Mouse (Mus musculus): ENCODE measurements at regions not wholly inside any gene's neighbourhood (a gene's known extent, or its start where the extent isn't known, plus 50 kb on each side); places are given as distances from the start of the nearest gene placed in this dataset.

DNA sequence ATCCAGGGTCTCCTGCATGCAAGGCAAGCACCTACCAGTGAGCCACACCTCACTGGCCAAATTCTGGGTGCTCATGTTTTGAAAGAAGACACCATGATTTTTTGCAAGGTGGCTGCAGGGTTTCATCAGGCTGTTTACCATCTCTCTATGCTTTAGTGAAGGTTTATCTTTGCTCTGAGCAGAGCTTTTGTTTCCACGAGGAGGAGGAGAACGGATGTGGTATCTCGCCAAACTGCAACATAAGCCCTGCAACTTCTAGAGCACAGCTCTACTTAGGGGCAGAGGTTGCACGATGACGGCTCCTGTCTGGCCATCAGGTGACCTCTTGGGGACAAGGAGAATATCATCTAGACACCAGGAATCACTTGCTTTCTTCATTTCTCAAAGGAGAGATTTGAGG lies 131.8 kb upstream of the Plxnc1 start:
- Histone ChIP-seq H3K4me3 (no peak overlapping the region), H3K4me1 (peaks cover 19% of the 10 kb centered on the region), H3K27me3 (ENCODE audit: insufficient read depth, poor library complexity, severe bottlenecking) (no peaks in the 10 kb centered on the region), H3K27ac (no peak overlapping the region), H3K36me3 (no peaks in the 10 kb centered on the region), H3K9me3 (no peaks in the 10 kb centered on the region)
- 61% methylated on average over 5 of the region's 5 CpGs for WGBS
- no peak for DNase-seq (ENCODE audit: low spot score)

DNA sequence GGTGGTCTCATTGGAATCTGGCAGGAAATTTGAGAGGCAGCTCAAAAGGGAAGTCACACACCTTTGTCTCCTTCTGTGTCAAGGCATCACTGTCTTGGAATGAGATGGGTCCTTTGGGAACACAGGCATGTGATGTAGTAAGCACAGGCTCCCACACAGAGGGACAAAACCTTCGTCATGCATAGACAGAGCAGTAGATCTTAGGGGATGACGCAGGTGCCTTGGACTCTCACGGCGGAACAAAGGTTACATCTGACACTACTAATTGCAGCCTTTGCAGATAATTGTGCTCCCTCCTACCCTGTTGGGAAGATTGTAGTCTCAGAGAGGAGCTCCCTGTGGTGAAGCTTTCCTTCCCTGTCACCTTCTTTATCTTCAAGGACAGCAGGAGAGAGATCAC lies 131.3 kb upstream of the Plxnc1 start:
- Histone ChIP-seq H3K27ac (no peak overlapping the region; the same call in 1 of the 2 replicates), H3K4me1 (peaks cover 19% of the 10 kb centered on the region), H3K9me3 (no peaks in the 10 kb centered on the region), H3K36me3 (no peaks in the 10 kb centered on the region), H3K27me3 (ENCODE audit: insufficient read depth, poor library complexity, severe bottlenecking) (no peaks in the 10 kb centered on the region), H3K4me3 (no peak overlapping the region)
- DNase-seq (ENCODE audit: low spot score) = no peak
- WGBS = 56% methylated on average over 4 of the region's 4 CpGs

DNA sequence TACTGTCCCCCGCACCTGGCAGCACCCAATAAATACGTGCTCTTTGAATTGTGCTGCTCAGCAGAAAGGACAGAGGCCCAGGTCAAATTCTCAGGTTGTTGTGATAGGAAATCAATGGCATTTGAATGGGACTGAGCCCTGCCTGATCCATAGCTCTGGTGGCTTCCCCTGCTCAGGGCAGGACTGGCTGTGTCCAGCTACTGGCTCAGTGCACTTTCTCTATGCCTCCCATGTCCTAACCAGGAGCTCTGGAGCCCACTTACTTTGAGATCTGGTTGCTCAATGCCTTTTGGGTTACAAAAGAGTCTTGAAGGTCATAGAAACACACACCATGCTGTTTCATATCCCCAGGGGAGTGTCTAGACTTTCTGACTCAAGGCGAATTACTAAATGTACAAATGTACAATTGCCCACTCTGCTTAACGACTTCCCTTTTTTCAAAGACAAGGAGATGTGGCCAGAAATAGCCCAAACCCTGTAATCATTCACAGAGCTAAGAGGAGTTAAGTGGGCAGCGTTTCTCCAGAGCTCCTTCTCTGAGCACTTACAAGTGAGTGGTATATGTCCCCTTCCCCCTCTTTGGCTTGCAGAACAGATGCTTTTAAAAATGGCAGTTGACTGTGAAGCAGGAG lies 130.4 kb upstream of the Plxnc1 start:
- no peak for DNase-seq (ENCODE audit: low spot score)
- Histone ChIP-seq H3K27me3 (ENCODE audit: insufficient read depth, poor library complexity, severe bottlenecking) (no peaks in the 10 kb centered on the region), H3K27ac (peak overlapping the region; percentile 54; the same call in 1 of the 2 replicates), H3K4me1 (peaks cover 19% of the 10 kb centered on the region), H3K36me3 (no peaks in the 10 kb centered on the region), H3K9me3 (no peaks in the 10 kb centered on the region), H3K4me3 (no peak overlapping the region)
- 44% methylated on average over 5 of the region's 5 CpGs for WGBS

DNA sequence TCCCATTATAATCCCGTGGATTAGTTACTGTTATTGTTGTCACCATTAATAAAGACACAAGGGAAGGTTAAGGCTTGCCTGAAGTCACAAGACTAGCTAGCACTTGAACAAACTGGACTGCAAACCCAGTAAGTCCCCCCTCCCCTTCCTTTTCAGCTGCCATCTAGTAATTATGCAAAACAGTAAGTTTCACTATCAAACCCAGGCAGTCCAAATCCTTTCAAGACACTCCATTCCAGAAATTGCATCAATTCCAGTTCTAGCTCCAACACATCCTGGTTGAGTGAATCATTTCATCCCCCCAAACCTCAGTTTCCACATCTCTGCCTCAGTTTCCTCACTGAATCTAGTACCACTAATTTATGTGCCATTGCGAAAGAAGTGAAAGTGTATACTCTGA lies 129.7 kb upstream of the Plxnc1 start:
- no peak for DNase-seq (ENCODE audit: low spot score)
- Histone ChIP-seq H3K27me3 (ENCODE audit: insufficient read depth, poor library complexity, severe bottlenecking) (no peaks in the 10 kb centered on the region), H3K4me1 (peaks cover 19% of the 10 kb centered on the region), H3K9me3 (no peaks in the 10 kb centered on the region), H3K36me3 (no peaks in the 10 kb centered on the region), H3K27ac (no peak overlapping the region), H3K4me3 (no peak overlapping the region)
- WGBS = 83% methylated on average over 2 of the region's 2 CpGs

DNA sequence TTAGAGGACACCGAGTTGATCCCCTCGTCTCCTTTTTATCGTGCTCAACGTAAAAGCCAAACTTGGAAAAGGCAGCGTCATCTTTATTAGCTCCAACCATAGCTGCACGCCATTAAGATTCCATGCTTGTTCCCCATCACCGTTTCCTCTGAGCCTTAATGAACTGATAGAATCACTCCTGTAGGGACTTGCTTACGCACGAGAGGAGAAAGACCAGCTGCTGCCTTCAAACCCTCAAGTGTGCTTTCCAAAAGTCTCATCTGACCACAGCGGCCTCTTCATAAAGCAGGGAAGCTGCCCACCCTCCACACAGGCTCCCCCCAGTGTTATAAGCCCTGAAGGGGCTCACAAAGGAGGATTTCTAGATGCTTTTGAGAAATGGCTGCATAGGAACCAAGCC lies 123.3 kb upstream of the Plxnc1 start:
- no peak overlapping the region for H3K4me3 ChIP-seq
- H3K4me1 ChIP-seq = no peaks in the 10 kb centered on the region
- no peaks in the 10 kb centered on the region for H3K27me3 ChIP-seq (ENCODE audit: insufficient read depth, poor library complexity, severe bottlenecking)
- 81% methylated on average over 10 of the region's 10 CpGs for WGBS
- no peaks in the 10 kb centered on the region for H3K9me3 ChIP-seq
- no peak overlapping the region for H3K27ac ChIP-seq
- DNase-seq (ENCODE audit: low spot score) = no peak
- H3K36me3 ChIP-seq = no peaks in the 10 kb centered on the region

DNA sequence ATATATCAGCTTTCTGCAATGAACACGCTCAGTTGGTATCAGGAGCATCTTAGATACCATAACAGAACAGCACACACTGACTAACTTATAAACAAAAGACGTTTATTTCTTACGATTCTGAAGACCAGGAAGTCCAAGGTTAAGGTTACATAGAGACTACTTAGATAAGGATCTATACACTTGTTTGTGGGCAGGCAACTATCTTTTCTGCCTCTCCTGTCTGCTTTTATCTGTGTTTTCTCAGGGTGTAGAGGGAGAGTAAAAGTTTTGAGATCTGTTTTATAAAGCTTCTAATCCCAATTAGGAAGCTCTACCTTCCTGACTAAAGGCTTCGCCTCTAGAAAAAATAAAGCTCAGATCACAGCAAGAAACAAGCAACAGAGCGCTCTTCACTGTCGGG lies 122.1 kb upstream of the Plxnc1 start:
- H3K9me3 ChIP-seq = no peaks in the 10 kb centered on the region
- 61% methylated on average over 6 of the region's 6 CpGs for WGBS
- DNase-seq (ENCODE audit: low spot score) = no peak

DNA sequence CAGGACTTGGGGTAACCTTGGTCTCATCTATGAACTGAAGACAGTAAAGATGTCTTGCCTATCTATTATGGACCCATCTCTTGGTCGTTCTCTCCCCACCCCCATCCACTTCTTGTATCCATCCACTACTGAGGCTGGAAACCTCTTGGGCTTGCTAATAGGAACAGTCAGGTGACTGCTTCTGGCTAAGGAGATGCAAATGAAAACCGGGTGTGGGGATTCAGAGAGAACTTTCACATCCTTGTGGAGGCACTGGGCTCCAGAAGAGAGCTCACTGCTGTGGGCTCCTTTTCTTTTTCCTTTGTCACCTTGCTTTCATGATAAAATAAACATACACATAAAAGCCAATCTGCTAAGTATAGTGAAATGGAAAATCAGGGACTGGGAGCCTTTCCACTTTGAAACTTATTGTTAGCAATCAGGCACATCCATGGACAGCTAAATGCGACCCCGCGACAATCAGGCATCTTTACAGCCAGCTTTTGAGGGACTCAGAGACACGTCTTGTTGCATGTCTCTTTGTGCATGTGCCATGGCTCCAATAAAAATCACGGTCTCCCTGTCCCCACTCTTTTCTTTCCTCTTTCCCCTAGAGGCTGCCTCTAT lies 115.0 kb upstream of the Plxnc1 start:
- no peak overlapping the region for H3K4me3 ChIP-seq
- DNase-seq (ENCODE audit: low spot score) = no peak
- no peaks in the 10 kb centered on the region for H3K4me1 ChIP-seq
- H3K27ac ChIP-seq = no peak overlapping the region
- H3K27me3 ChIP-seq (ENCODE audit: insufficient read depth, poor library complexity, severe bottlenecking) = no peaks in the 10 kb centered on the region
- WGBS = 66% methylated on average over 7 of the region's 7 CpGs
- no peaks in the 10 kb centered on the region for H3K36me3 ChIP-seq
- no peaks in the 10 kb centered on the region for H3K9me3 ChIP-seq

More for the DNA sequence above, 122.1 kb upstream of the Plxnc1 start:
- no peaks in the 10 kb centered on the region for H3K4me1 ChIP-seq
- H3K27ac ChIP-seq = no peak overlapping the region
- no peaks in the 10 kb centered on the region for H3K27me3 ChIP-seq (ENCODE audit: insufficient read depth, poor library complexity, severe bottlenecking)
- no peak overlapping the region for H3K4me3 ChIP-seq
- H3K36me3 ChIP-seq = no peaks in the 10 kb centered on the region

DNA sequence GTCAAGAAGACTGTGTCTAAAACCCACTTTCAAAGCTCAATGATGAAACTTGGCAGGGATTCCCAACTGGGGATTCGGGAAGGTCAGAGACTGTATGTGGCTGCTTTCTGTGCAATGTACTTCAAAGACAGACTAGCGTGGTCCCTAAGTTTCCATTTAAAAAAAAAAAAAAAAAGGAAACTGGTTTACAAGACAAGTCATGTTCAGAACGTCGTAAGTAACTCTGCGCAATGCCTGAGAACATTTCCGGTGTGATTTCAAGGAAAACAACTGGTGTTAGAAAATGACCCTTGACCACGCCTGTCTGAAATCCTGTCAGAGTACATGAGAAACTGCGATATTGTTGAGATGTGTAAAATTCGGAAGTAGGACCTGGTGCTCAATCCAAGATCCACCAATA lies 114.4 kb upstream of the Plxnc1 start:
- Histone ChIP-seq H3K36me3 (no peaks in the 10 kb centered on the region), H3K4me1 (no peaks in the 10 kb centered on the region), H3K4me3 (no peak overlapping the region), H3K27me3 (ENCODE audit: insufficient read depth, poor library complexity, severe bottlenecking) (no peaks in the 10 kb centered on the region), H3K27ac (no peak overlapping the region), H3K9me3 (no peaks in the 10 kb centered on the region)
- no peak for DNase-seq (ENCODE audit: low spot score)
- WGBS = 85% methylated on average over 9 of the region's 9 CpGs

DNA sequence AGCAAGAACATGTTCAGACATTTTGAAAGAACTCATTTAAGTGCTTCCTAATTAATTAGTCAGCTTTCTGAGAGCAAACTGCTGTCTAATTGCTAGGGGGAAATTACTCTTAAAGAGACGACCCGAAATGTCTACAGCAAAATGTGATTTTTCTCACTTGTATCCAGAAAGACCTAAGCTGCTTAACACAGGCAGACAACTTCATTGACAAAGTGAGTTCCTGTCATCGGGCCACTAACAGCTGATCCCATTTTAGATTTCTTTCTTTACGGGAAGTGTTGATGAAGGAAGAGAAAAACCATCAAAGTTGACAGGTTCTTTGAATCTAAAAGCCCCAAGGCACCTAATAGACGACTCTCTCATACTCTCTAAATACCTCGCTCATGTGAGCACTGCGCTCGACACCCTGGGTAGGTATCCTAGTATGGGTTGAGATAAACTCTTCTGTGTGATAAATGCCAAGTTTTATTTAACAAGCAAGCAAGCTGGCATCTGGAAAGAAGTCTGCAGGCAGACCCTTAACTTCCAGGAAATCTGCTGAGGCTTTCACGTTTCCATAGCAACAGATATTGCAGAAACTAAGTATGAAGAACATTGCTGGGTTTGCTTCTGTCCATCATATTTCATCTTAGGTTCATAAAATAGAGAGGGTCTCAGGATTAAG lies 112.5 kb upstream of the Plxnc1 start:
- 65% methylated on average over 9 of the region's 9 CpGs for WGBS
- DNase-seq (ENCODE audit: low spot score) = no peak
- H3K27ac ChIP-seq = no peak overlapping the region
- no peaks in the 10 kb centered on the region for H3K27me3 ChIP-seq (ENCODE audit: insufficient read depth, poor library complexity, severe bottlenecking)
- H3K4me3 ChIP-seq = no peak overlapping the region
- peaks cover 4% of the 10 kb centered on the region; the same call in 1 of the 2 replicates for H3K4me1 ChIP-seq
- no peaks in the 10 kb centered on the region for H3K36me3 ChIP-seq
- no peaks in the 10 kb centered on the region for H3K9me3 ChIP-seq

DNA sequence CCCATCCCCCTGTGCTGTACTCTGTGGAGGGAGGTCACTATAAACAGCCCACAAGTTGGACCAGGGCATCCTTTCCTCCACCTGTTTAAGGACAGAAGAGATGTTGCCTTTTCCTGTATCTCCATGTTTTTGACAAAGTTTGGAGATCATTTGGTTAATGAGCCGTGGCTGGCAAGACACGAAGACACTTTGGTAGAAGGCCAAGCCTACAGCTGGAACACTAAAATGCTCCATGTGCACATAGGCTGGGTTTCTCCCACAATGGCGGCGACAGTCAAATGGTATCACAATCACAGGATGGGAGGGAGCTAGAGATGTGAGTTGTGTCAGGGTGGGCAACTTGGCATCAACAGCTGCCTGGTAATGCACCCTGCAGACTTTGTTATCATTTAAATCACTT lies 111.9 kb upstream of the Plxnc1 start:
- Histone ChIP-seq H3K27me3 (ENCODE audit: insufficient read depth, poor library complexity, severe bottlenecking) (no peaks in the 10 kb centered on the region), H3K9me3 (no peaks in the 10 kb centered on the region), H3K27ac (no peak overlapping the region), H3K36me3 (no peaks in the 10 kb centered on the region), H3K4me1 (peaks cover 4% of the 10 kb centered on the region; the same call in 1 of the 2 replicates), H3K4me3 (no peak overlapping the region)
- 89% methylated on average over 4 of the region's 4 CpGs for whole genome bisulfite sequencing
- no peak for DNase-seq (ENCODE audit: low spot score)

DNA sequence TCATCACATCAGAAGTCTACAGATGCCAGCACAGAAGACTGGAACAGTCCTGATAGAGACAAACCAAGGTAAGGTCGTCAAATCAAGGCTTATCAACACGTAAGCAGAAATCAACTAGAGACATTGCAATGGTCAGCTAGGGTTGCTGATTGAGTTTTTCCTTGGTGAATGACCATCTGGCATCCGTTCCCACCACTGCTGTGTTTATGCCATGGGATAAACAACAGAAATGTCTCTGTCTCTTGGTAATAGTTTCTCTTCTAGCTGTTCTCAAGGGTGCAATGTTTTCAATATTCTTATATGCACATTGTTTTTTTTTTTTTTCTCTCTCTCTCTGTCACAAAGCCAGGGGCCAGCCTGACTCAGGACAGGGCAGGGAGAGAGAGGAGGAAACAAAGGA lies 110.2 kb upstream of the Plxnc1 start:
- DNase-seq (ENCODE audit: low spot score) = no peak
- Histone ChIP-seq H3K9me3 (no peaks in the 10 kb centered on the region), H3K4me1 (peaks cover 4% of the 10 kb centered on the region; the same call in 1 of the 2 replicates), H3K27me3 (ENCODE audit: insufficient read depth, poor library complexity, severe bottlenecking) (no peaks in the 10 kb centered on the region), H3K4me3 (no peak overlapping the region), H3K27ac (no peak overlapping the region), H3K36me3 (no peaks in the 10 kb centered on the region)
- WGBS = 85% methylated on average over 3 of the region's 3 CpGs

DNA sequence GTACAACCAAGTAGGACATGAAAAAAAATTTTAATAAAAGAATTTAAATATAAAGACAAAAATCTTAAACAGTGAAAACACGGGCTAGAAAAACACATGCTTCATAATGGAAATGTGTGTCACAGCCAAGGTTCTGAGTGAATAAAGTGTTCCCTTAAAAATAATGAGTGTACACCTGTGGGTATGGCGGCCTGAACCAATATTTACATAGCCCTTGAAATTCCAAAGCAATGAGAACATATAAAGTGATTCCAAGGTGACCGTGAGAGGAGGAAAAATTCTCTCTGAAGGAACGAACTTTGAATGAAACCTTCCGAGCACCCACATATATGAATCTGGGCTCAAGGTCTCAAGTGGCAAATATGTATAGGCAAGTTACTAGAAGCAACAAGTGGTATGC lies 104.2 kb upstream of the Plxnc1 start:
- H3K4me3 ChIP-seq = no peak overlapping the region
- 82% methylated on average over 5 of the region's 5 CpGs for WGBS
- H3K9me3 ChIP-seq = no peaks in the 10 kb centered on the region
- H3K27me3 ChIP-seq (ENCODE audit: insufficient read depth, poor library complexity, severe bottlenecking) = no peaks in the 10 kb centered on the region
- no peak for DNase-seq (ENCODE audit: low spot score)
- no peak overlapping the region for H3K27ac ChIP-seq
- H3K36me3 ChIP-seq = no peaks in the 10 kb centered on the region
- H3K4me1 ChIP-seq = peaks cover 7% of the 10 kb centered on the region; the same call in 1 of the 2 replicates

DNA sequence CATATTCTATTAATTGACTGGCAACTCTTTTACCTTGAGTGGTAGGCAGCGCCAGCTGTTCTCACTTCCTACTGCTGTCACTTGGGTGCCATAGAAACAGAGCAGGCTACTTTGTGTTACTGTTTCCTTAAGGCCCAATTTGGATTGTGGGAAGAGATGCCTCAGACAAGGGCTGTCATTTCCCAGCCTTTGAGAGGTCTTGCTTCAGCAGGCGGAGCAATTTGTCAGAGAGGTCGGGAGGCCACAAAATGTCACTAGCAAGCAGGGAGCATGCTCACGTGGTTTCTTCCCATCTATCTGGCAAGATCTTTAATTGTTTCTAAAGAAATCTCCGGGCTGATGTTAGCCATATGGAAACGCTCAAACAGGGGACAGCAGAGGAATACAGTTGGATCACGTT lies 99.3 kb upstream of the Plxnc1 start:
- H3K4me1 ChIP-seq = peaks cover 7% of the 10 kb centered on the region; the same call in 1 of the 2 replicates
- 41% methylated on average over 7 of the region's 7 CpGs for WGBS
- no peak for DNase-seq (ENCODE audit: low spot score)

More for the DNA sequence above, 99.3 kb upstream of the Plxnc1 start:
- H3K27ac ChIP-seq = no peak overlapping the region
- H3K4me3 ChIP-seq = no peak overlapping the region
- H3K27me3 ChIP-seq (ENCODE audit: insufficient read depth, poor library complexity, severe bottlenecking) = no peaks in the 10 kb centered on the region
- H3K9me3 ChIP-seq = no peaks in the 10 kb centered on the region
- H3K36me3 ChIP-seq = no peaks in the 10 kb centered on the region
